Mouse (Mus musculus) kidney, postnatal 10 days (tissue): ENCODE measurements at regions not wholly inside any gene's neighbourhood (a gene's known extent, or its start where the extent isn't known, plus 50 kb on each side); places are given as distances from the start of the nearest gene placed in this dataset.

Source experiments
- DNase-seq: peaks from one replicate; pipeline ENCODE4 v3.0.0; 2021; ENCODE audit warnings: mixed read lengths

- DNase-seq: no peak
These were observed 481.7 kb upstream of the Tenm4 start for GRCm38 (mm10) chr7:95689161-95689833.

DNA sequence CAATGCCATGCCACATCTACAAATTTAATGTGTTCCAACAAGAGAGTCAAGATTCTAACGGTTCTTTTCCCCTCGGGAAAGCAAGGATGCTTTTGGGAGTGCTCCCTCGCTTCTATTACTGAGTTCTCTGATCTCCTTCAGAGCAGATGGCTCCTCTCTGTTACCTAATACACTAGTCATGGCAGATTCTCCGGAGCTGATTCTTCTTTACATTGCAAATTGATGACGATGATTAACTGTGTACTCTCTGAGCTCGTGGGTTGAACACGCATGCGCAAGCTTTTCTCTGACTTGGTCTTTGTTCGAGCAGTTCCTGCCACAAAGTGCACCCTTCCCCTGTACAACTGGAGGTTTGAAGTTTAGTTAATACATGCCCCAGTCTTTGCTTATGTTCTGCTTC is 471.5 kb upstream of the Tenm4 start:
- DNase-seq: no peak

GRCm38 (mm10) chr7:95710088-95710487 is 461.0 kb upstream of the Tenm4 start:
- no peak for DNase-seq

DNA sequence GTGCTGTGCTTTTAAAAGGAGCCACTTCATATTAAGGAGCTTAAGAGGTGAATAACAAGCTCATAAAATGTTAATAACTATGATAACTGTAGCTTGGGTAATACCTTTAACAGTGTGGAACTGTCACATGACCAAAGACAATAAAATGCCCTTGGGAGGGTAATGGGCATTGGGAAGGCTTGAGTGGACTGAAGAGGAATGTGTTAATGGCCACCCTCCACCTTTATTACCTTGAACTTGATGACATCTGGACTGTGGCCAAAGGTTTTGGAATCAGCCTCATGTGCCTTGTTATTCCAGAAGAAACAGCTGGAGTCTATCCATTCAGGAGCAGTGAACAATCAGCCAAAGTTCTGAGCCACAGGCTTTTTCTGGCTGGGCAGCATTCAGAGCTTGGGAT is 451.0 kb upstream of the Tenm4 start:
- peak; percentile 24 for DNase-seq

GRCm38 (mm10) chr7:95725716-95726487 is 445.1 kb upstream of the Tenm4 start:
- no peak for DNase-seq

- no peak for DNase-seq
These were observed 437.2 kb upstream of the Tenm4 start for GRCm38 (mm10) chr7:95733807-95734206.

GRCm38 (mm10) chr7:95734587-95734986 is 436.5 kb upstream of the Tenm4 start:
- DNase-seq: no peak

GRCm38 (mm10) chr7:95736716-95737115 is 434.3 kb upstream of the Tenm4 start:
- DNase-seq: no peak

GRCm38 (mm10) chr7:95738725-95739245 is 432.3 kb upstream of the Tenm4 start:
- DNase-seq: no peak

DNA sequence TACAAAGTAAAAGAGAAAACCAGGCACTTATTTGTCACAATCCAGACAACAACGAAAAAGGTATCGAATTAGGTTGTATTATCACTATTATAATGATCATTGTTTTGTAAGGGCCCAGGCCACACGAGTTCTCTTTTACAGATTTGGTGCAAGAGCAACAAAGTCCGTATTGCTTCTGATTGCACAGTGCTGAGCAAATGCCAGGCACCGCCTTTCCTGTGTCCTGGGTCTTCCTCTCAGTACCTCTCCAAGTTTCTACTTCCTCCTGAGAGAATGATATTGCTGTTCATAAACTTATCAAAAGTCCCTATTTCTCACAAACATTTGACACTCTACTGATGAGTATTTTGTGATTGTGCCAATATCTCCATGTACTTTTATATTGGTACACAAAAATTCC is 431.3 kb upstream of the Tenm4 start:
- no peak for DNase-seq

GRCm38 (mm10) chr7:95758375-95758774 is 412.7 kb upstream of the Tenm4 start:
- DNase-seq: no peak

GRCm38 (mm10) chr7:95760945-95761661 is 409.9 kb upstream of the Tenm4 start:
- no peak for DNase-seq

- DNase-seq: no peak
These were observed 404.5 kb upstream of the Tenm4 start for GRCm38 (mm10) chr7:95766356-95767150.

GRCm38 (mm10) chr7:95784523-95784922 is 386.5 kb upstream of the Tenm4 start:
- peak; percentile 9 for DNase-seq

GRCm38 (mm10) chr7:95787543-95787942 is 383.5 kb upstream of the Tenm4 start:
- no peak for DNase-seq

GRCm38 (mm10) chr7:95787951-95788350 is 383.1 kb upstream of the Tenm4 start:
- DNase-seq: no peak

DNA sequence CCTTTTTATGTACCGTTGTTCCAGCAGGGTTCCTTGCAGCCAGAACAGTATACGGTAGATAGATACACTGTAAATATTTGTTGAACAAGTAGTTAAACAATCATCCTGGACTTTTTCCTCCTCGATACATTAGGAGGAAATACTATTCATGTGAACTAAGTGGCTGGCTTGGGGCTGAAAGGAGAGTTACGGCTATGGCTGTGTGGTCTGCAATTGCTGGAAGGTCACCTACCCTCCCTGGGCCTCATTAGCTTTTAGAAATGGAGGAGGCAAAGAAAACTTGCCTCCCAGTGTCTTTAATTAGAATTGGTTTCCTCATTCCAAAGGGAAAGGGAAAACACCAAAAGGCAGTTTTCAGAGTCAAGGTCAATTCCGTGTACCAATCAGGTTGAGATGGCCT is 381.6 kb upstream of the Tenm4 start:
- DNase-seq: peak; percentile 6

- DNase-seq: no peak
These were observed 372.0 kb upstream of the Tenm4 start for GRCm38 (mm10) chr7:95799022-95799421.

DNA sequence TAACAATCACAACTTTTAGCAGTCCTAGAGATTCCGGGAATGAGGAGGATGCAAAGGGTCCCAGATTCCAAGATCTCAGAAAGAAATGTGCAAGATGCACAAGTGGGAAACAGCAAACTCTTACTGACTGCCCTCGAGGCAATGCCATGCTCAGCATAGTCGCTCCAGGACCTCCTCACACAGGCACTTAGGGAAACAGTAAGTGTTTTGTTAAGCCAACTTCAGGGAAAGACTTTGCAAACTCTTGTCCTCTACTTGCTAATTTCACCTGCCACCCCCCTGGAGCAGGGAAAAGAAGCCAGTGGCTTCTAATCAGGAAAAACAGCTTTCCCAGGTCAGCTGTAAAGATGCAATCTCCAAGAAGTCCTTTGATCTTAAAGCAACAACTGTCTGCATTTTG is 361.4 kb upstream of the Tenm4 start:
- DNase-seq: no peak

- DNase-seq: peak; percentile 11
These were observed 360.9 kb upstream of the Tenm4 start for GRCm38 (mm10) chr7:95810096-95810495.

DNA sequence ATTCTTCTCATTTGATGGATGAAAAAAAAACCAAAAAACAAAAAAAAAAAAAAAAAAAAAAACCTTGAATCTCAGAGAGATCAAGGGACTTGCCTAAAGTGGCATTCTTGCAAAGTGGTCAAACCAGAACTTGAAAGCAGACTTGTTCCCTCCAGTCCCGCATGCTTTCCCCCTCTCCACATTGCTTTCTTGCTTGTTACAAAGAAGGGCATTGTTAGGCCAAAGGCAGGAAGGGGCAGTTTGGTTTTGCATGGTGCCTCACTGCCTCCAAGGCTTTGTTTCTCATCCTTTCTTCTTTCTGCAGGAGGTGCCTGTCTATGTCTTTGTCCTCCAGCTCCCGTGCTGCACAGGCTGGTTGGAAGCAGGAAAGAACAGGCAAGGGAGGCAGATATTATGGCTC is 356.2 kb upstream of the Tenm4 start:
- DNase-seq: no peak

DNA sequence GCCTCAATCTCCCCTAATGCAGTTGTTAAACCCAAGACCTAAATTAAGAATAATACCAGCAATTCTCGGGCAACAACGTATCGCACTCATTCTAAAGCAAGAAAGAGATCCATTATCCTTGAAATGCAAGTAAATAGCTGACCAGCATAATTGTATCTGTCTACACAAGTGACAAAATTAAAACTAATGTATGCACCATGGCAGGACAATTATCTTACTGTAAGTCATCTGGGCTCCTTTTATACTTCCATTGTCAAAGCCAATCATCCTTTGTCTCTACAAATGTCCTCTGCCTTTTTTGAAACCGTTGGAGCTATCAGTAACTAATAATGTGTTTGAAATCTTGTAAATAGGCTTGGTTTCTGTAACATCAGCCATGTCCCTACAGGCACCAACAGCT is 347.5 kb upstream of the Tenm4 start:
- no peak for DNase-seq

DNA sequence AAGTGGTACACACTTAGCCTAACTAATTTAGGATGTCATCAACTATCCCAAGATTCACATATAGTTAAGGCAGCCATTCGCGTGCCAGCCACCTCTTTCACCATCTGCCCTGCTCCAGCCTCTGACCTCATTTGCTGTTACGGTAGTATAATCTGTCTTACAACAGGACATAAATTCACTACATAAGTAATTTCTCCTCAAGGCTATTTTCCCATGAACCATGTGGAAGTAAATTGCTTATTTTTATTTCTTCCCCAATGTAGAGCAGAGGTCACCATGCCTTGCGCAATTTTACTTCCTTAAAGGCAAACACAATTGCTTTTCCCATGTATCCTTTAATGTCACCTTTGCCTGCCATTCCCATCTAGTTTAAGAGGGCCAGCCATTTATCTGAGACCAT is 341.2 kb upstream of the Tenm4 start:
- DNase-seq: no peak
